Mouse (Mus musculus): ENCODE measurements around the gene Pde4dip.

Gene Pde4dip

DNA sequence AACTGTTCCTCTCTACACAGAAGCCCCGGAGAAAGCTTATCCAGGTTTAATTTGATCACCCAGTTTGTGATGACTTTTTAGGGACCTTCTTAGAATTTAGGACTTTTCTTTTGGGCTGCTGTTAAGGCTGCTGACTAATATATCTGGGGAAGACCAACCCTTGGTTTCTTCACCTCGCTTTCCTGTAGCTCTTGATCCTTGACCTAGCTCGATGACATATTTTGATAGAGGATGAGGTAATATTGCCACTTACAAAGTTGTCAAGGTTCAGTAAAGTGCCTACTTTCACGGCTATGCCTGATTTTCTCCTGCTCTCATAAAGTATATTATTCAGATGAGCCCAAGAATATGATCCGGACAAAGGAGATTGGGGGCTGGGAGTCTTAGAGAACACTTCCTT lies 13.1 kb upstream of the Pde4dip start:
- in situ Hi-C loops (cut with MboI, MseI): no loop called here

- in situ Hi-C loops (cut with MboI, MseI): no loop called here
Observed at GRCm38 (mm10) chr3:97900516-97901490, 12.3 kb upstream of the Pde4dip start, which contains the start of gene Sec22b. Sec22b (plus strand) TSS chr3:97901190.

DNA sequence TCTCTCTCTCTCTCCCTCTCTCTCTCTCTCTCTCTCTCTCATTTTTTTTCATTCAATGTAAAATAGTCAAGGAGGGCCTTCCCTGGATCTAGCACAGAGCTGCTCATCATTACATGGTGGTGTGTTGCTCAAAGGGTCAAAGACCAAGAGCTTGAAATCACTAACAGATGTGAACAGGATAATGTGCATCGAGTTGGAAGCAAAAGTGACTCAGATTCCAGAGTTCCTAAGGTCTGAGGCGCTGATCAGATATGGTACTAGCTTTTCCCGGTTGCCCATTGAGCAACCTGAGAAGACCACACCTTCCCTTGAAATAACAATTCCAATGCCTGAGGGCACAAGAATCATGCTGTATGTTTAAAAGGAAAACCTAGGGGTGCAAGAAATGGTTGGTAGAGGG lies 9.9 kb upstream of the Pde4dip start:
- in situ Hi-C loops (cut with MboI, MseI): no loop called here

GRCm38 (mm10) chr3:97894695-97895094 lies 6.2 kb upstream of the Pde4dip start:
- in situ Hi-C loops (cut with MboI, MseI): no loop called here

- in situ Hi-C loops (cut with MboI, MseI): no loop called here
Observed at GRCm38 (mm10) chr3:97890205-97890604, 1.7 kb upstream of the Pde4dip start.

DNA sequence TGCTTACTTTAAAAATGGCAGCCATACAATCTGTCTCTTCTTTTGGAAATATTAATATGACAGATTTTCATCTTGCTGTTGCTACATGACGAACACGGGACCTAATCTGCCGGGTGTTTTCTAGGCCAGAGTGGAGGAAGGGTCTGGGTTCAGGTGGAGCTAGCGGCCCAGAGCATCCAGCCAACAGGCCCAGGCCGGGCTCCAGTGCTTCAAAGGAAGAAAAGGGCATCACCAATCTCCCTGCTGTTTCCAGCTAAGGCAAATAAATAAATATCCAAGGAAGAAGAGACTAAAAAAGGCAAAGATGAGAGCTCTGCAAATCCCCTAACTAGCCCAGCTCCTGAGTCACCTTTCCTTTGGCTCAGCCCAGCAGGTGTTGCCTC lies 731 bp downstream of the Pde4dip start:
- in situ Hi-C loops (cut with MboI, MseI): no loop called here

GRCm38 (mm10) chr3:97881576-97881975 lies 6.9 kb downstream of the Pde4dip start:
- in situ Hi-C loops (cut with MboI, MseI): loop anchor here (5.0 kb wide), 1 partner anchor 199 kb away; no protein-coding TSS in a partner anchor

- in situ Hi-C loops (cut with MboI, MseI): no loop called here
Observed at GRCm38 (mm10) chr3:97879222-97879621, 9.3 kb downstream of the Pde4dip start.

GRCm38 (mm10) chr3:97876259-97876658 lies 12.2 kb downstream of the Pde4dip start:
- in situ Hi-C loops (cut with MboI, MseI): no loop called here

DNA sequence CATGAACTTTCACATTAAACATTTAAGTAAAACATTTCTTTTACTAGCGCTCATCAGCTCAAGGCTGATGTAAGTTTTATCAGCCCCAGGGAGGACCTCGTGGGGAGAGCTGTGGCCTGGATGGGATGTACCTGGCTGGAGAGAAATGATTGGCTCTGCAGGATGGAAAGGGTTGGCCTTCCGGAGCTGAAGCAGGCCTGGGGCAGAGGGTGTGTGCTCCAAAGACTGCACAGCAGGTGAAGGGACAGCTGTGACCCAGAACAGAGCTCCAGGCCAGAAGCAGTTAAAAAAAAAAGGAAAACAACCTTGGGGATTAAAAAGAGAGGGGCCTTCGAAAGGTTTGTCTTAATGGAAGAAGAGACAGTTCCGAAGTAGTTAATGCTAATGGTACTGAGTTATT lies 13.7 kb downstream of the Pde4dip start:
- in situ Hi-C loops (cut with MboI, MseI): no loop called here

DNA sequence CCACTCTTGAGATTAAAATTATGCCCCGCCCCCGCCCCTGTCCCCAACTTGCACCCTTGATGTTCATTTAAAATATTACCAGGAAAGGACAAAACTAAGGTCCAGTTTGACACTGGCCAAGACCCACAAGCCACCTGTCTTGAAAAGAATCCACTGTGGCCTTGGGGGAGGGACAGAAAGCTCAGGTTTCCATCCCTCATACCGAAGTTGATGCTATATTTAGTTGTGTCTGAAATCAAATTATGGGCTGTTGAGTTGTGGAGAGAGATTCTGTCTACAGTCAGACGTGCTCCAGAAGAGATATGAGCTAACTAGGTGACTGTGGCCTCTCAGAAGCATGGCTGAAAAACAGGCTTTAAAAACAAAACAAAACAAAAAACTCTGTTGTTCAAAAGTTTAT lies 18.8 kb downstream of the Pde4dip start:
- in situ Hi-C loops (cut with MboI, MseI): loop anchor here (5.0 kb wide), 1 partner anchor 97 kb away; no protein-coding TSS in a partner anchor

DNA sequence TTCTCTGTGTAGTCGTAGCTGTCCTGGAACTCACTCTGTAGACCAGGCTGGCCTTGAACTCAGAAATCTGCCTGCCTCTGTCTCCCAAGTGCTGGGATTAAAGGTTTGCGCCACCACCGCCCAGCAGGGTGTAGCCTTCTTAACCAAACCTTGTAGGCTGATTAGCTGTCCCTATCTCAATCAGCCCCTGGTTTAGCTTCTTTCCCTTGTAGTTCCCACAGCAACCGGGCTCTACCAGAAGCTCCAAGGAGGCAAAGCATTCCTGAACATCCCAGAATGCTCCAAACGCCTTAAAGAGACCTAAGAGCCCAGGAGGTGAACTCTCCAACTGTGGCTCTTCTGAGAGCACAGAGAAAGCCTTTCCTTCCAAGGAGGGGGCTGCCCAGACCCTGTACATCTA lies 19.8 kb downstream of the Pde4dip start:
- in situ Hi-C loops (cut with MboI, MseI): loop anchor here (5.0 kb wide), 1 partner anchor 96 kb away; no protein-coding TSS in a partner anchor

GRCm38 (mm10) chr3:97868024-97868689 lies 20.4 kb downstream of the Pde4dip start:
- in situ Hi-C loops (cut with MboI, MseI): loop anchor here (5.0 kb wide), 1 partner anchor 96 kb away; no protein-coding TSS in a partner anchor

- in situ Hi-C loops (cut with MboI, MseI): loop anchor here (5.0 kb wide), 1 partner anchor 95 kb away; no protein-coding TSS in a partner anchor
Observed at GRCm38 (mm10) chr3:97867221-97868023, 21.1 kb downstream of the Pde4dip start.

- in situ Hi-C loops (cut with MboI, MseI): loop anchor here (5.0 kb wide), 1 partner anchor 94 kb away; no protein-coding TSS in a partner anchor
Observed at GRCm38 (mm10) chr3:97866696-97867095, 21.8 kb downstream of the Pde4dip start.

GRCm38 (mm10) chr3:97860820-97861451 lies 27.6 kb downstream of the Pde4dip start:
- in situ Hi-C loops (cut with MboI, MseI): loop anchor here (5.0 kb wide), 1 partner anchor 399 kb away; no protein-coding TSS in a partner anchor

DNA sequence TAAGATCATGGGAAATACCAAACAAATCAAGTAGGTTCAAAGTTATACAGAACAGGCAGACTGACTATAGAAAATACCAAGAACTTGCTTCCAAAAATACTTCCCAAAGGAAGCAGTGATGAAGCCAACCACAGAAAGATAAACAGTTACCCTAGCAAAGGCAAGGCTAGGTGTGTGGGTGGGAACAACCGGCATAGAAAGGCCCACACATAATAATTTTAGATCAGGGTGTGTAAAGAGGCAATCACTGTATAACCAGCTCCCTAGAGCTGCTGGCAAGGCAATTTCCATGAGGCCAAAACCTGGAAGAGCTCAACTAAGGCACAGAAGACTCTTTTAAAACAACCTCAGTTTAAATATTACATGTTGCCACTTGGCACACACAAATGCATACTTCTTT lies 29.1 kb downstream of the Pde4dip start:
- in situ Hi-C loops (cut with MboI, MseI): no loop called here

- in situ Hi-C loops (cut with MboI, MseI): no loop called here
Observed at GRCm38 (mm10) chr3:97854575-97855384, 33.7 kb downstream of the Pde4dip start.

- in situ Hi-C loops (cut with MboI, MseI): no loop called here
Observed at GRCm38 (mm10) chr3:97851803-97852202, 36.7 kb downstream of the Pde4dip start.

DNA sequence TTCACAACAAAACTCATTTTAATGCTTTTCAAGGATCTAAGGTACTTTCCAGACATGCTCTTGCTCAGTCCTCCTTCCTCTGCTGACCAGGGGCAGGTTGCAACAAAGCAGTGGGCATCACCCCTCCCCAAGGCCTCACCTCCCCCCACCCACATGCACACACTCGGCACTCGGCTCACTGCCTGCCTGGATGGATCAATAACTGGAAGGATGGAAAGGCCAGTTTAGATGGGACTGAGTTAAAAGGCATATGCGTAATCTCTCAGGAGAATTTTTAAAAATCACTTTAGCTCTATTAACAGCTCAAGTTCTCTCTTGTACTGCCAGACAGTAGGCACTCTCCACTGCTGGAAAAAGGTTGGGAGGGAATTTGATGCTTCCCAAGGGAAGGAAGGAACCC lies 40.9 kb downstream of the Pde4dip start:
- in situ Hi-C loops (cut with MboI, MseI): no loop called here
